Mouse (Mus musculus): Measurements from ENCODE around the gene Gfod1. TPM values are rescaled to one million over a fixed set of nuclear protein-coding genes. Genes with fewer than 3 reads are reported as not detected.

The Gfod1 gene
- polyA plus RNA-seq, 1 experiment from 2014 or later = 0.65 TPM

GRCm38 (mm10) chr13:43253526-43253925, 50.4 kb downstream of the Gfod1 start:
- peak overlapping the region; percentile 33; the same call in 1 of the 2 replicates for H3K27ac ChIP-seq
- no peaks in the 10 kb centered on the region for H3K27me3 ChIP-seq
- H3K9me3 ChIP-seq (replicated peaks) = no peaks in the 10 kb centered on the region
- peaks cover 14% of the 10 kb centered on the region for H3K4me1 ChIP-seq
- no peak overlapping the region for H3K4me3 ChIP-seq (replicated peaks)
- H3K4me2 ChIP-seq = no peak overlapping the region
- no peak overlapping the region for H3K9ac ChIP-seq
- WGBS = 30% methylated on average over 5 of the region's 5 CpGs
- ATAC-seq (replicated peaks; ENCODE audit: low FRiP score) = peak; percentile 64; the same call in 1 of the 2 replicates
- H3K36me3 ChIP-seq = no peaks in the 10 kb centered on the region

- no peak for ATAC-seq (replicated peaks; ENCODE audit: low FRiP score)
- Histone ChIP-seq H3K4me1 (peaks cover 14% of the 10 kb centered on the region), H3K27ac (no peak overlapping the region), H3K9me3 (replicated peaks) (no peaks in the 10 kb centered on the region), H3K36me3 (no peaks in the 10 kb centered on the region), H3K4me2 (no peak overlapping the region), H3K4me3 (replicated peaks) (no peak overlapping the region), H3K27me3 (no peaks in the 10 kb centered on the region), H3K9ac (no peak overlapping the region)
- 90% methylated on average over 8 of the region's 8 CpGs for WGBS
Measured at GRCm38 (mm10) chr13:43252105-43252790, 51.7 kb downstream of the Gfod1 start.

DNA sequence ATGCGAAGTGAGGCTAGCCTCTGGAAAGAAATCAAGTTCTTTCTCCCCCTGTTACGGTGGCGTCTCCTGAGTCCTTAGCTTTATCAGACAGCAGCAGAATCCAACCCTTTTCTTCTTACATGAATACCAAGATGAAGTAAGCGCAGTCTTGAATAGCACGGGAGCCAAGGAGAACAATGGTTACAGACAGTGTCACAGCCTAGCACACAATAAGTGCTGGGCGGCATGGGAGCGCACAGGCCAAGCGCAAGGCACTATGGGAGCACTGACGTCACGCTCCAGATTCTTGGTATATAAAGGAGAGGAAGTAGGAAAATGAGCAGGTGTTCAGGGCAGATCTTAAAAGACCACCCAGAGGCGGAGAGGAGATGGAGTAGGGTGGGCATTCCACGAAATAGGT, 52.6 kb downstream of the Gfod1 start:
- Histone ChIP-seq H3K9me3 (replicated peaks) (no peaks in the 10 kb centered on the region), H3K27ac (no peak overlapping the region), H3K27me3 (no peaks in the 10 kb centered on the region), H3K9ac (no peak overlapping the region), H3K4me3 (replicated peaks) (no peak overlapping the region), H3K4me2 (no peak overlapping the region), H3K36me3 (no peaks in the 10 kb centered on the region), H3K4me1 (peaks cover 14% of the 10 kb centered on the region)
- WGBS = 91% methylated on average over 12 of the region's 12 CpGs
- no peak for ATAC-seq (replicated peaks; ENCODE audit: low FRiP score)

DNA sequence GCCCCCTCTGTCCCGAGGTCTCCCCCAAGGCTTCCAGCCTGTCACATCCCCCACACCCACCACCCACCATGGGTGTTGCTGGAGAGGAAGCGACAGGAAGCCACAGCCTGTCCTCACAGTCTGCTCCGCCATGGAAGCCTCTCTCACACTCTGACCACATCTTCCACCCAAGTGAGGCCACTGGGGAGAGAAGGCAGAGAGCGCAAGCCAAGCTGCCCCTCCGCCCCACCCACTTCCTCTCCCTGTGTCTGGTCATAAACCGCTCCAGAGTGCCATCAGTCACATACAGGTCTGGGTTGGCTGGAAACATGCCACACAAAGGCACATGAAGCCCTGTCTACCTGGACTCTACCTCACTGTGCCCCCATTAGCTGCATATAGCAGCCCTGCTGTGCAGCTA, 53.3 kb downstream of the Gfod1 start:
- WGBS = 66% methylated on average over 6 of the region's 6 CpGs
- ATAC-seq (replicated peaks; ENCODE audit: low FRiP score) = no peak
- Histone ChIP-seq H3K4me1 (peaks cover 14% of the 10 kb centered on the region), H3K9me3 (replicated peaks) (no peaks in the 10 kb centered on the region), H3K4me2 (no peak overlapping the region), H3K36me3 (no peaks in the 10 kb centered on the region), H3K4me3 (replicated peaks) (no peak overlapping the region), H3K27ac (no peak overlapping the region), H3K9ac (no peak overlapping the region), H3K27me3 (no peaks in the 10 kb centered on the region)

- Histone ChIP-seq H3K36me3 (no peaks in the 10 kb centered on the region), H3K9ac (no peak overlapping the region), H3K4me2 (no peak overlapping the region), H3K9me3 (replicated peaks) (no peaks in the 10 kb centered on the region), H3K27me3 (no peaks in the 10 kb centered on the region), H3K27ac (no peak overlapping the region), H3K4me1 (peaks cover 14% of the 10 kb centered on the region), H3K4me3 (replicated peaks) (no peak overlapping the region)
- 76% methylated on average over 9 of the region's 9 CpGs for WGBS
- ATAC-seq (replicated peaks; ENCODE audit: low FRiP score) = no peak
Measured at GRCm38 (mm10) chr13:43250106-43250505, 53.9 kb downstream of the Gfod1 start.

GRCm38 (mm10) chr13:43248381-43248780, 55.6 kb downstream of the Gfod1 start:
- Histone ChIP-seq H3K27ac (no peak overlapping the region), H3K4me1 (peaks cover 15% of the 10 kb centered on the region), H3K36me3 (no peaks in the 10 kb centered on the region), H3K9me3 (replicated peaks) (no peaks in the 10 kb centered on the region), H3K4me2 (no peak overlapping the region), H3K27me3 (no peaks in the 10 kb centered on the region), H3K9ac (no peak overlapping the region), H3K4me3 (replicated peaks) (no peak overlapping the region)
- no peak for ATAC-seq (replicated peaks; ENCODE audit: low FRiP score)
- 83% methylated on average over 6 of the region's 6 CpGs for WGBS

GRCm38 (mm10) chr13:43246876-43247275, 57.1 kb downstream of the Gfod1 start:
- Histone ChIP-seq H3K27ac (no peak overlapping the region), H3K9me3 (replicated peaks) (no peaks in the 10 kb centered on the region)

DNA sequence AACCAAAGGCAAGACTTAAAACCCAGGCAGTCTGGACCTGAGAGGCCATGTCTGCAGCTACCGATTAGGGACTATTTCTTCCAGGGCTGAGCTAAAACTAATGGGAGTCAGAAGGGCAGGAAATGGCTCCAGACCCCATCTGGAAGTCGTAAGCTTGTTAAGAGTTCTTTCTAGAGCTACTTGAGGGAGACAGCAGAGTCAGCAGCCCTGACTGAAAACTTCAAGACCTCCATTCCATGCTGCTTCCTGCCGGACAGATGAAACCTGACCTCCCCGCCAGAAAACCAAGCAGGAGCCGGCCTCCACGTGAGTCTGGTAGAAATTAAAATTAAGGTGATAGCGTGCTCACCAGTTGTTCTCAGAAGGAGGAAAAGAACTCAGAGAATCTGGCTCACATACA, 60.2 kb downstream of the Gfod1 start:
- Histone ChIP-seq H3K4me2 (no peak overlapping the region), H3K4me3 (replicated peaks) (no peak overlapping the region), H3K9ac (no peak overlapping the region), H3K27ac (no peak overlapping the region), H3K4me1 (peaks cover 27% of the 10 kb centered on the region), H3K9me3 (replicated peaks) (no peaks in the 10 kb centered on the region), H3K36me3 (no peaks in the 10 kb centered on the region), H3K27me3 (no peaks in the 10 kb centered on the region)
- ATAC-seq (replicated peaks; ENCODE audit: low FRiP score) = no peak
- WGBS = 19% methylated on average over 7 of the region's 7 CpGs

More at GRCm38 (mm10) chr13:43246876-43247275, 57.1 kb downstream of the Gfod1 start:
- Histone ChIP-seq H3K9ac (no peak overlapping the region), H3K27me3 (no peaks in the 10 kb centered on the region), H3K4me2 (no peak overlapping the region), H3K4me3 (replicated peaks) (no peak overlapping the region), H3K4me1 (peaks cover 12% of the 10 kb centered on the region), H3K36me3 (no peaks in the 10 kb centered on the region)
- 95% methylated on average over 4 of the region's 4 CpGs for WGBS
- ATAC-seq (replicated peaks; ENCODE audit: low FRiP score) = no peak

DNA sequence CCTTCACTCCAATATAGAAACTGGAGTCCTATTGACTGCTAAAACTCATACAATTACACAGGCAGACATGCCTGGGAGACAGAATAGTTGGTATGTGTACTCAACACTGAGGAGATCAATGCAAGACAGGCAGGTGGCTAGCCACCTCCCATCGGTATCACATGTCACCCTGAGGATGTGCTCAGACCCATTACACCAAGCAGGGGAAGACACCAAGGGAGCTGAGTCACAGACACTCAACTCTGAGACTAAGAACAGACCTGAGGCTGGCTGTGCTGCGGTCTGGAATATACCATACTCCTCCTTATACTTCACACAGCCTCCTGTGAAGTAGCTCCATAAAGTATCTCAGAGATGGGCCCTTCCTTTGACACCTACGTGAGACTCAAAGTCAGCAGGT, 60.7 kb downstream of the Gfod1 start:
- no peak overlapping the region for H3K27ac ChIP-seq
- H3K9me3 ChIP-seq (replicated peaks) = no peaks in the 10 kb centered on the region
- H3K27me3 ChIP-seq = no peaks in the 10 kb centered on the region
- peaks cover 27% of the 10 kb centered on the region for H3K4me1 ChIP-seq
- no peak overlapping the region for H3K4me2 ChIP-seq
- H3K4me3 ChIP-seq (replicated peaks) = no peak overlapping the region
- no peak for ATAC-seq (replicated peaks; ENCODE audit: low FRiP score)
- no peak overlapping the region for H3K9ac ChIP-seq
- 89% methylated on average over 3 of the region's 3 CpGs for WGBS
- H3K36me3 ChIP-seq = no peaks in the 10 kb centered on the region

DNA sequence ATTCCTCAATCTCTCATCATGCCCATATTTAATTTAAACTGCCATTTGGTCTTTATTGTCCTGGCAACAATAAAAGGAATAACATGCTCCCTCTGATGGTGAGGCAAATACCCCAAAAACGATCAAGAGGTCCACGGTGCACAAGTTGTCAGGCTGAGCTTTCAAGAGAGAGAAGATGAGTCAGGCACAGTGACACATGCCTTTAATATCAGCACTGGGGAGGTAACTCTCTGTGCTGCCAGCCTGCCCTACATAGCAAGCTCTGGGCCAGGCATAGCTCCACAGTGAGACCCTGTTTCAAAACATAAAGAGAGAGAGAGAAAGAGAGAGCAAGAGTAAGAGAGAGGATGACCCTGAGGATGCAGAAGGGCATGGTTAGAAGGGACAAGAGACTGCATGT, 62.2 kb downstream of the Gfod1 start:
- Histone ChIP-seq H3K9ac (no peak overlapping the region), H3K36me3 (no peaks in the 10 kb centered on the region), H3K4me1 (peaks cover 32% of the 10 kb centered on the region), H3K4me3 (replicated peaks) (no peak overlapping the region), H3K27me3 (no peaks in the 10 kb centered on the region), H3K4me2 (no peak overlapping the region), H3K9me3 (replicated peaks) (no peaks in the 10 kb centered on the region), H3K27ac (no peak overlapping the region)
- 66% methylated on average over 2 of the region's 2 CpGs for WGBS
- ATAC-seq (replicated peaks; ENCODE audit: low FRiP score) = no peak

DNA sequence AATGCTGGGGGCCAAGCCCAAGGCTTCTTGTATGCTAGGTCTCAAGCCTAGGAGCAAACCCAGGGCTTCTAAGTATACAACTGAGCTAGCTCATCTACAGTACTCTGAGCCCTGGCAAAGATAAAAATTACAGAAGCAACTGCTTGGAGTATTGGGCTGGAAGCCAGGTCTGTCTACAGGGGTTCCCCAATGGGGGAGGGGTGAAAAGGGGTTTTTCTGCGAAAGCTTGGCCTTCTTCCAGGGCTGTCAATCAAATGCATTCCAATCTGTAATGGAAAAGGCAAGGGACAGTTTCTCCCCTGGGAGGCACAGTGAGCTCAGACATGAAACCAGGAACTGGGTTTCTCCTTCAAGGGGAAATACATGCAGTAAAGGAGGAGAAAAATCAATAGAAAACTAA, 62.9 kb downstream of the Gfod1 start:
- no peak overlapping the region for H3K4me3 ChIP-seq (replicated peaks)
- H3K9me3 ChIP-seq (replicated peaks) = no peaks in the 10 kb centered on the region
- H3K27ac ChIP-seq = no peak overlapping the region
- WGBS = 32% methylated on average over 1 of the region's 1 CpGs
- H3K9ac ChIP-seq = no peak overlapping the region
- no peak for ATAC-seq (replicated peaks; ENCODE audit: low FRiP score)
- H3K4me1 ChIP-seq = peaks cover 33% of the 10 kb centered on the region
- H3K4me2 ChIP-seq = no peak overlapping the region
- H3K36me3 ChIP-seq = no peaks in the 10 kb centered on the region
- H3K27me3 ChIP-seq = no peaks in the 10 kb centered on the region

GRCm38 (mm10) chr13:43239790-43240216, 64.2 kb downstream of the Gfod1 start:
- Histone ChIP-seq H3K4me1 (peaks cover 39% of the 10 kb centered on the region), H3K36me3 (no peaks in the 10 kb centered on the region)
- no peak for ATAC-seq (replicated peaks; ENCODE audit: low FRiP score)

GRCm38 (mm10) chr13:43236630-43237029, 67.3 kb downstream of the Gfod1 start:
- Histone ChIP-seq H3K27me3 (no peaks in the 10 kb centered on the region), H3K4me2 (no peak overlapping the region), H3K27ac (peak overlapping the region; percentile 47), H3K36me3 (no peaks in the 10 kb centered on the region), H3K4me1 (peaks cover 55% of the 10 kb centered on the region), H3K4me3 (replicated peaks) (no peak overlapping the region), H3K9me3 (replicated peaks) (no peaks in the 10 kb centered on the region), H3K9ac (no peak overlapping the region)
- WGBS = 68% methylated on average over 6 of the region's 6 CpGs
- no peak for ATAC-seq (replicated peaks; ENCODE audit: low FRiP score)

More at GRCm38 (mm10) chr13:43239790-43240216, 64.2 kb downstream of the Gfod1 start:
- Histone ChIP-seq H3K4me2 (no peak overlapping the region), H3K9ac (no peak overlapping the region), H3K9me3 (replicated peaks) (no peaks in the 10 kb centered on the region), H3K4me3 (replicated peaks) (no peak overlapping the region), H3K27ac (peak overlapping the region; percentile 60), H3K27me3 (no peaks in the 10 kb centered on the region)
- 56% methylated on average over 11 of the region's 11 CpGs for WGBS
